Mouse (Mus musculus) spleen, postnatal 36 days (tissue): ENCODE measurements at regions not wholly inside any gene's neighbourhood (a gene's known extent, or its start where the extent isn't known, plus 50 kb on each side); places are given as distances from the start of the nearest gene placed in this dataset.

ENCODE experiments used
- DNase-seq, 2 experiments: peaks; one replicate each; pipeline ENCODE4 v3.0.0; 2022; ENCODE audit warnings: low spot score in 2 of 2, mixed read lengths in 1 of 2

- no peak for DNase-seq
Observed at GRCm38 (mm10) chr13:48171309-48171953, 89.6 kb upstream of the Id4 start.

GRCm38 (mm10) chr13:48171994-48172393 lies 89.0 kb upstream of the Id4 start:
- no peak for DNase-seq

DNA sequence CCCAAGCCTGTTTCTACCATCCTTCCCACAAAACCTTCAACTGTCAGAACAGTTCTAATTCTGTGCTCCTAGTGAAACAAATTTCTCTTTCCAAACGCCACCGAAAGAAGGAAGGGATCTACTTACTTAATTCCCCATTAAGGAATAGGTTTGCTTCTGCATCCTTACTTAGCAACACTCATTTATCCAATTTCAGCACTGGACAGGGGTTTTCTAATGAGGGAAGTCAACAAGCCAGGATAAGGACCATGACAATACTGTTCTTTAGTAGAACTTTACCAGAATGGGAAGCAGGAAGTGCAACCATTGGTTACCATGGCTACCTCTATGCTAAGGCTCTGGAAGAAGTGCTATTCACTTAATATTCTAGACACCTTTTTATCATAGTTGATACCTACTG lies 68.6 kb upstream of the Id4 start:
- DNase-seq, result no peak

GRCm38 (mm10) chr13:48193942-48194341 lies 67.1 kb upstream of the Id4 start:
- DNase-seq, result no peak

DNA sequence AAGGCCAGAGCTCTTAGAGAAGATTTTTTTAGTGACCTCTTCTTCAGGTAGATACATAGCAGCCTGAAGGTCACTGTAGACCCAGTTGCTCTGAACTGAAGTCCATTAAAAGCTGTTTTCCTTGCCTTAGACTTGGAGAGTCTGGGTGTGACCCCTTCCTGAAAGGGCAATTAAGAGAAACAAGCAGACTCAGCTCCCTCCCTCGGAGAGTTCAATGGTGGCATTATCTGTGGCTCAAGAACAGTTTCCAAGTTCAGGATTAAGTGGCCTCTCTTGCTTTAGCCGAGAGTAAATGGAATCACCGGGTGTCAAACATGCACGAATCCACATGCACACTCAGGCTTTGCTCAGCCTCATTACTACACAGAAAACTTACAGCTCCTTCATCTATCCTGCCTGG lies 53.2 kb upstream of the Id4 start:
- no peak for DNase-seq
